Mouse (Mus musculus): Measurements from ENCODE around the gene Phldb2. TPM values are rescaled to one million over a fixed set of nuclear protein-coding genes. Genes with fewer than 3 reads are reported as not detected.

The Phldb2 gene
- polyA plus RNA-seq, 1 experiment from 2014 or later: 9.8 TPM

DNA sequence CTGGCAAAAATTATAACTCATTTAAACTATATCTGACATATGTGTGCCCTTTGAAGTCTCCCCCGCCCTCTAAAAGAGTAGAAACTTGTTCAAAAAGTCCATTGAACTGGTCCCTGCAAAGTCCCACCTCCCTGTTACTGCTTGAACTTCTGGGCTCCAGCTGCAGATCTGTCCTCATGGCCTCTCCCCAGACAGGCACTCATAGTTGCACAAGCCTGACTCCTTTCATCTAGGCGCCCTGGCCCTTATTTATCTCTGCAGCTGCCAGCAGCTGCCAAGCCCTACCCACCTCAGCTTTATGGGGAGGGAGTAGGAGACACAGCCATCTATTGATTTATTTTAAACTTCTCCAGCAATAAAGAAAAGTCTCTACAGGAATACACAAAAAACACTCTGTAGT is 143.2 kb downstream of the Phldb2 start:
- WGBS (ENCODE audit: insufficient replicate concordance): 27% methylated on average over 2 of the region's 2 CpGs
- ATAC-seq (peak; percentile 77), DNase-seq (peak; percentile 49)
- H3K9me3 ChIP-seq (ENCODE audit: low read length): no peaks in the 10 kb centered on the region
- H3K36me3 ChIP-seq (replicated peaks; ENCODE audit: insufficient read depth, low read length): 0 out of 2 replicates have a peak, but pooled peaks cover 5% of the 10 kb centered on the region
- no peaks in the 10 kb centered on the region for H3K27me3 ChIP-seq (ENCODE audit: insufficient read depth, low read length)
- no peak overlapping the region for H3K4me3 ChIP-seq (ENCODE audit: low read depth, low read length)
- TF ChIP-seq CTCF (IDR thresholded peaks at IDR 0.05; ENCODE audit: low read depth): no peak
- H3K4me1 ChIP-seq (ENCODE audit: insufficient read depth): no peaks in the 10 kb centered on the region
- no peak overlapping the region for H3K9ac ChIP-seq (replicated peaks)
- H3K27ac ChIP-seq (ENCODE audit: low read depth): no peak overlapping the region
- H3K4me2 ChIP-seq (ENCODE audit: low read depth, low read length): no peak overlapping the region

DNA sequence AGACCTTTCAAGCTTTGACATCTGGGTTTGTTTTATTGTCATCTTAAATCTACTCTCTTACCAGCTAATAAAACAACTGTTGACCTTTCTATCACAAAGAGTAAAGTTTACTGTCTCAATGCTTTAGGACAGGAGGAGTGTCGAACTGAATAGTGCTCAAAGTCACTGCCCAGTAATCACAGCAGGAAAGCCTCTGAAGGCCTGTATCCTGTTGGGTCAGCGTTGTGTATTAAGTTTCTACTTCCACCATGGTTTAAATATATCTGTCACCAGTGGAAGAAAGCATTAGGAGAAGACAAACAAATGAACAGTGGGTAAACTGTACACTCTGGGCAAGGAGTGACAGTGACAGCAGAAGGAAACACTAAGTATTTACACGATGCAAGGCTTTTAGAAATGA is 148.7 kb downstream of the Phldb2 start:
- ATAC-seq (no peak), DNase-seq (no peak)
- H3K27ac ChIP-seq (ENCODE audit: low read depth): no peak overlapping the region
- H3K4me2 ChIP-seq (ENCODE audit: low read depth, low read length): no peak overlapping the region
- H3K36me3 ChIP-seq (replicated peaks; ENCODE audit: insufficient read depth, low read length): peaks cover 8% of the 10 kb centered on the region; the same call in 1 of the 2 replicates
- no peak overlapping the region for H3K4me3 ChIP-seq (ENCODE audit: low read depth, low read length)
- TF ChIP-seq EP300 (IDR thresholded peaks at IDR 0.05; ENCODE audit: low read depth): no peak
- TF ChIP-seq CTCF (IDR thresholded peaks at IDR 0.05; ENCODE audit: low read depth): no peak
- WGBS (ENCODE audit: insufficient replicate concordance): 45% methylated on average over 3 of the region's 3 CpGs
- no peaks in the 10 kb centered on the region for H3K4me1 ChIP-seq (ENCODE audit: insufficient read depth)
- no peaks in the 10 kb centered on the region for H3K27me3 ChIP-seq (ENCODE audit: insufficient read depth, low read length)
- H3K9me3 ChIP-seq (ENCODE audit: low read length): no peaks in the 10 kb centered on the region
- no peak overlapping the region for H3K9ac ChIP-seq (replicated peaks)

DNA sequence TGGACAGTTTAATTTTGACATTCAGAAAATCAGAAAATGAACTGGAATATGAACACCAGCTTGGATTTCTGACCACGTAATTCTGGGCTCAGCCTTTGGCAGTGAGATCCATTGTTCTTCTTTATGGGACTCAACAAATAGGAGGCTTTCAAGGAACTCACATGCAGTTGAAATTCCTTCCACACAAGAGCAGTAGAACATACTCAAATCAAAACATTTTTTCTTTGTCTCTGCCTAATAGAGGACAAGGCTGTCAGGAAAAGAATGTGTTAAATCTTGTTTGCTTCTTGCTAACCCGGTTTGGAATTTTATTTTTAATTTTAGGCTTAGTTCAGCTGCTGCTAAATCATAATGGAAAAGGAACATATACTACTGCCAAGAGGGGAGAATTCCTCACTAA is 153.0 kb downstream of the Phldb2 start:
- Histone ChIP-seq H3K27me3 (ENCODE audit: insufficient read depth, low read length) (no peaks in the 10 kb centered on the region), H3K27ac (ENCODE audit: low read depth) (no peak overlapping the region), H3K36me3 (replicated peaks; ENCODE audit: insufficient read depth, low read length) (peaks cover 4% of the 10 kb centered on the region; the same call in 1 of the 2 replicates), H3K4me2 (ENCODE audit: low read depth, low read length) (no peak overlapping the region), H3K9me3 (ENCODE audit: low read length) (no peaks in the 10 kb centered on the region), H3K4me1 (ENCODE audit: insufficient read depth) (no peaks in the 10 kb centered on the region), H3K4me3 (ENCODE audit: low read depth, low read length) (no peak overlapping the region), H3K9ac (replicated peaks) (no peak overlapping the region)
- WGBS (ENCODE audit: insufficient replicate concordance): 72% methylated on average over 2 of the region's 2 CpGs
- TF ChIP-seq CTCF (IDR thresholded peaks at IDR 0.05; ENCODE audit: low read depth) (no peak), EP300 (IDR thresholded peaks at IDR 0.05; ENCODE audit: low read depth) (no peak)
- DNase-seq (no peak), ATAC-seq (no peak)

DNA sequence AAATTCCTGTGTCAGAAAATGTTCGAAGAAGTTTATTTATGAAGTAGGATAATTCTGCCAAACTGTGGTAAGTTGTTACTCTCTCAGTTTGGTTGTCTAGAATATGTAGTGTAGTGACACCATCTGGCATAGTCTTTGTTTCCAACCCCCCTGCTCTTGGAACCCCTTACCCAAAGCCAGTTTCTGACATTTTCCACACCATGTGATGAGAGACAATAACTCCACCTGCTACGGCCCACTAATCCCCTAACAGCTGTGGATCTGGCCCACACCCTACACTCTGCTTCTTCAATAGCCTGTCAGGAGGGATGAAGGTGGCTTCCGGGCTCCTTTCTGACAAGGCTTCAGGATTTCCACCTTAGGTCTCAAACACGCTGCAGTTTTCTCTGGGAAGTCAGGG is 154.2 kb downstream of the Phldb2 start:
- DNase-seq (no peak), ATAC-seq (no peak)
- Histone ChIP-seq H3K9ac (replicated peaks) (no peak overlapping the region), H3K4me1 (ENCODE audit: insufficient read depth) (no peaks in the 10 kb centered on the region), H3K27me3 (ENCODE audit: insufficient read depth, low read length) (no peaks in the 10 kb centered on the region), H3K9me3 (ENCODE audit: low read length) (no peaks in the 10 kb centered on the region), H3K36me3 (replicated peaks; ENCODE audit: insufficient read depth, low read length) (peaks cover 4% of the 10 kb centered on the region; the same call in 1 of the 2 replicates), H3K4me3 (ENCODE audit: low read depth, low read length) (no peak overlapping the region), H3K27ac (ENCODE audit: low read depth) (no peak overlapping the region), H3K4me2 (ENCODE audit: low read depth, low read length) (no peak overlapping the region)
- TF ChIP-seq CTCF (IDR thresholded peaks at IDR 0.05; ENCODE audit: low read depth) (no peak), EP300 (IDR thresholded peaks at IDR 0.05; ENCODE audit: low read depth) (no peak)
- 78% methylated on average over 4 of the region's 4 CpGs for WGBS (ENCODE audit: insufficient replicate concordance)

DNA sequence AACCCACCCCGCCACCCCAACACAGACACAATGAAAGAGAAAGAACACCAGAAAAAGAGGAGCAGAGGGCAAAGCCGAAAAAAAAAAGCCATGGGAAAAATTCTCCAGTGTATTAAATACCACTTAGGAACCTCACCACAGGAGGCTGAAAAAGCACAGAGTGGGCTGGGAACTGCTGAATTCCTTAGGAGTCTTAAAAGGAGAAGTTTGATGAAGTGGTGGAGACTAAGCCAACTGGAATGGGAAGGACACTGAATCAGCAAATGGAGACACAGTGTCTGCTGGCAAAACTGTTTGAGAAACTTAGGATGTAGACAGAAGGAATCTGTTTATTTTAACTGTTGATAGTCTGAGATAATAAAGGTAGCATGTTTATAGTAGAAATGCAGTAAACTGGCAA is 154.8 kb downstream of the Phldb2 start:
- WGBS (ENCODE audit: insufficient replicate concordance): 78% methylated on average over 2 of the region's 2 CpGs
- no peaks in the 10 kb centered on the region for H3K4me1 ChIP-seq (ENCODE audit: insufficient read depth)
- no peaks in the 10 kb centered on the region for H3K9me3 ChIP-seq (ENCODE audit: low read length)
- H3K27me3 ChIP-seq (ENCODE audit: insufficient read depth, low read length): no peaks in the 10 kb centered on the region
- H3K36me3 ChIP-seq (replicated peaks; ENCODE audit: insufficient read depth, low read length): peaks cover 4% of the 10 kb centered on the region; the same call in 1 of the 2 replicates
- no peak overlapping the region for H3K27ac ChIP-seq (ENCODE audit: low read depth)
- H3K4me2 ChIP-seq (ENCODE audit: low read depth, low read length): no peak overlapping the region
- ATAC-seq (no peak), DNase-seq (no peak)
- H3K9ac ChIP-seq (replicated peaks): no peak overlapping the region
- TF ChIP-seq CTCF (IDR thresholded peaks at IDR 0.05; ENCODE audit: low read depth) (no peak), EP300 (IDR thresholded peaks at IDR 0.05; ENCODE audit: low read depth) (no peak)
- no peak overlapping the region for H3K4me3 ChIP-seq (ENCODE audit: low read depth, low read length)

DNA sequence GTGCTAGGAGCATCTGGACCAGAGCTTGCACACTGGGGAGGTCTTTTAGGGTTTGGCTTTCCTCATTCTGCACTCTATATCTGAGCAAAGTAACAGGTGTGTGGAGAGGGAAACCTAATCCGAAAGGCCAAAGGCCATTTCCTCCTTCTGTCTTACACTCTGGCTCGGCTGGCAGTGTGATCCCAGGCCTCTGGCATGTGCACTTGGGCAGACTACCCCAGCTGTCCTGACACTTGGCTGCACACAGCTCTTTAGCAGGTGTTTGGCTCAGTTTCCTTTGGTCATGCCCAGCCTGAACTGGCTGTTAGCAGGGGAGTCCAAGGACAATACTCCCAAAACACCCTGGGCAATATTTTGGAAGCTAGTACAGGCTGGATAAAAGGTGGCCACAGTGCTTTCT is 156.6 kb downstream of the Phldb2 start:
- 65% methylated on average over 2 of the region's 2 CpGs for WGBS (ENCODE audit: insufficient replicate concordance)
- DNase-seq: no peak
- Histone ChIP-seq H3K9me3 (ENCODE audit: low read length) (no peaks in the 10 kb centered on the region), H3K27me3 (ENCODE audit: insufficient read depth, low read length) (no peaks in the 10 kb centered on the region), H3K36me3 (replicated peaks; ENCODE audit: insufficient read depth, low read length) (peaks cover 3% of the 10 kb centered on the region; the same call in 1 of the 2 replicates), H3K27ac (ENCODE audit: low read depth) (no peak overlapping the region), H3K9ac (replicated peaks) (no peak overlapping the region), H3K4me3 (ENCODE audit: low read depth, low read length) (no peak overlapping the region), H3K4me1 (ENCODE audit: insufficient read depth) (no peaks in the 10 kb centered on the region), H3K4me2 (ENCODE audit: low read depth, low read length) (no peak overlapping the region)
- TF ChIP-seq EP300 (IDR thresholded peaks at IDR 0.05; ENCODE audit: low read depth) (no peak), CTCF (IDR thresholded peaks at IDR 0.05; ENCODE audit: low read depth) (no peak)
- no peak for ATAC-seq

DNA sequence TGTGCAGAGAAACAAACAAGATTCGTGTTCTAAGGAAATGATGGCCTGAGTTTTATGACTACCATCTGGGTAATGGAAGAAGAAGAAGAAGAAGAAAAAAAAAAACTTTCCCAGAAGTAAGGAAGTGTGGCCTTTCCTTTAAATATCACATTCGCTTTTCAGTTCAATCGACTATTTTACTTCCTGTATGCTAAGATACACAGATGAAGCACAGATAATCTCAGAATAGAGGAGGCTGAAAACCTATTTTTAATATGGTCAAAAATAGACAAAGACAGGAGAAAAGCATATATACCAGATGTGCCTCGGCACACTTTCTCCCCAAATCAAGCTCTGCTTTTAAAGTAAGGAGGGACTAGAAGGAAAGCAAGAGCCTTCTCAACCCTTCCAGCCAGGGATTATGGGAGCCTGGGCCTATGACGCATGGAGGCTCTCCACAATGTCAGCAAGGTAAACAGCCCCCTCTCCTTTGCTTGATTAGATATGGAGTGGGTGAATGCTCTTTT is 158.2 kb downstream of the Phldb2 start:
- Histone ChIP-seq H3K4me2 (ENCODE audit: low read depth, low read length) (no peak overlapping the region), H3K36me3 (replicated peaks; ENCODE audit: insufficient read depth, low read length) (no peaks in the 10 kb centered on the region), H3K9ac (replicated peaks) (no peak overlapping the region), H3K27ac (ENCODE audit: low read depth) (no peak overlapping the region), H3K4me1 (ENCODE audit: insufficient read depth) (peaks cover 6% of the 10 kb centered on the region), H3K4me3 (ENCODE audit: low read depth, low read length) (no peak overlapping the region), H3K27me3 (ENCODE audit: insufficient read depth, low read length) (no peaks in the 10 kb centered on the region), H3K9me3 (ENCODE audit: low read length) (no peaks in the 10 kb centered on the region)
- 41% methylated on average over 5 of the region's 5 CpGs for WGBS (ENCODE audit: insufficient replicate concordance)
- no peak for DNase-seq
- no peak for TF ChIP-seq EP300 (IDR thresholded peaks at IDR 0.05; ENCODE audit: low read depth)
- no peak for TF ChIP-seq CTCF (IDR thresholded peaks at IDR 0.05; ENCODE audit: low read depth)
- no peak for ATAC-seq

Data from liver, postnatal 0 days (tissue).